Mouse (Mus musculus) limb, embryonic 13.5 days (tissue): Measurements from ENCODE around the gene Prickle4. TPM values are rescaled to one million over a fixed set of nuclear protein-coding genes. Genes with fewer than 3 reads are reported as not detected.

Experiments
- ATAC-seq: fragments of 200-750 bp; cut with Nextera tagmentation; 2 replicates; pipeline ENCODE4 v1.8.0; 2017; ENCODE audit warnings: low read depth, moderate number of reproducible peaks, moderate TSS enrichment; ENCODE audit not compliant: low FRiP score
- H3K27ac ChIP-seq: fragments of 300-500 bp; sonication (generic); 2 replicates; pipeline ENCODE4 v1.5.1; 2015; ENCODE audit warnings: inconsistent platforms, mild to moderate bottlenecking, moderate library complexity
- H3K27me3 ChIP-seq: fragments of 300-500 bp; sonication (generic); 2 replicates; pipeline ENCODE4 v1.6.1; 2015; ENCODE audit warnings: mild to moderate bottlenecking, inconsistent platforms
- H3K36me3 ChIP-seq: fragments of 300-500 bp; sonication (generic); 2 replicates; pipeline ENCODE4 v1.6.1; 2015; ENCODE audit warnings: inconsistent platforms, mild to moderate bottlenecking, moderate library complexity
- H3K4me1 ChIP-seq: fragments of 300-500 bp; sonication (generic); 2 replicates; pipeline ENCODE4 v1.6.1; 2015; ENCODE audit warnings: inconsistent platforms
- H3K4me2 ChIP-seq: fragments of 300-500 bp; sonication (generic); replicated peaks from 2 replicates; pipeline ENCODE4 v1.6.1; 2015; ENCODE audit warnings: inconsistent platforms, mild to moderate bottlenecking, moderate library complexity
- H3K4me3 ChIP-seq: fragments of 300-500 bp; sonication (generic); 2 replicates; pipeline ENCODE4 v1.5.1; 2015; ENCODE audit warnings: moderate library complexity, mild to moderate bottlenecking, inconsistent platforms
- H3K9ac ChIP-seq: fragments of 300-500 bp; sonication (generic); 2 replicates; pipeline ENCODE4 v1.6.1; 2015; ENCODE audit warnings: mild to moderate bottlenecking, inconsistent platforms
- H3K9me3 ChIP-seq: fragments of 300-500 bp; sonication (generic); 2 replicates; pipeline ENCODE4 v1.6.1; 2016; ENCODE audit warnings: inconsistent platforms
- WGBS: fragments of 180-500 bp; shearing (Covaris S2); methylation state at CpG from one replicate; pipeline ENCODE4 v1.1.7; 2015; 5-methylcytosine and 5-hydroxymethylcytosine counted together
- polyA plus RNA-seq: library from polyadenylated mRNA; unstranded; fragments of >200 nt; fragmentation: Nextera tagmentation; extraction: Ambion mirVana; gene quantifications from 2 replicates; pipeline ENCODE4 v1.2.1, GENCODE M21; 2015

Prickle4 gene
- polyA plus RNA-seq = 0.42 and 0.91 TPM in 2 replicates

DNA sequence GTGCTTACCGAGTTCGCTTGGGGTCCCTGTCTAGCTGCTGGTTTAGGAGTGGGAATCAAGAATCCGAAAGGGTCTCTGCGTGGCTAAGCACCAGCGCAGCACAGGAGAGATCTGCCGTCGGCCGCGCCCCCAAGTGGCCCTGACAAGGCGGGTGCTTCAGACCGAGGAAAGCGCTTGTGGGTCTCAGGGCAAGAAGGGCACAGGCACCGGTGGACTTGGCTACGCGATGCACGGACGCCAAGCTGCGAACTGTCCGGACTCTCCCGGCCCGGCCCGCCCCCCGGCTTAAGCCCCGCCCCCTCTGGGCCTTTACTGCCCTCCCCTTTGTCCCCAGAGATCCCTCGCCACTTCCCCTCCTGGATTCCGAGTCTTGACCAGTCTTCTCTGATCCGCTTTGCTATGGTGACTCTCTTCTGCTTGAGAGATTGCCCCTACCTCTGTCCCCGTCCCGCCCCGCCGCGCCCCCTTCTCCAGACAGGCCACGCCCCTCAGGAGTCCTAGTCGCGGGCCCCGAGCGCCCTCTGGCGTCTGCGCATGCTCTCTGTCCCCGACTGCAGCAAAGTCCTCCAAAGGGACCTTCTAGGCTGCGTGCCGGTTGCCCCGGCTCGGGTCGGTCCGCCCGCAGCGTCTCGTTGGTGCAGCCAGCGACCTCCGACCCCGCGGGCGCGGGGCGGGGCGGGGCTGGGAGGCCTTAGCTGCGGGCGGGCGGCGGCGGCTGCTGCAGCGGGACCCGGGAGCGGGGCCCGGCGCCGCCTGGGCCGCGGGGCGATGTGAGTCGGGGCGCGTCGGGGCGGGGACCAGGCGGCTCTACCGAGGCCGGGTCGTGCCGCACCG, at the start of gene Prickle4:
Gene Prickle4 (minus strand): TSS at position 234 of the 834 bp plus-strand sequence.
- no peaks in the 10 kb centered on the region for H3K9me3 ChIP-seq
- peaks cover 22% of the 10 kb centered on the region for H3K4me1 ChIP-seq
- H3K4me2 ChIP-seq = peak within 1 kb of the TSS; percentile 70
- peak within 1 kb of the TSS; percentile 86 for H3K9ac ChIP-seq
- H3K36me3 ChIP-seq = peaks cover 22% of the 10 kb centered on the region
- ATAC-seq = peak; percentile 95
- 0 out of 2 replicates have a peak, but pooled peaks cover 9% of the 10 kb centered on the region for H3K27me3 ChIP-seq
- H3K4me3 ChIP-seq = peak within 1 kb of the TSS; percentile 79
- WGBS = under 1% methylated on average over 80 of the region's 82 CpGs
- peak within 1 kb of the TSS; percentile 34; the same call in 1 of the 2 replicates for H3K27ac ChIP-seq

DNA sequence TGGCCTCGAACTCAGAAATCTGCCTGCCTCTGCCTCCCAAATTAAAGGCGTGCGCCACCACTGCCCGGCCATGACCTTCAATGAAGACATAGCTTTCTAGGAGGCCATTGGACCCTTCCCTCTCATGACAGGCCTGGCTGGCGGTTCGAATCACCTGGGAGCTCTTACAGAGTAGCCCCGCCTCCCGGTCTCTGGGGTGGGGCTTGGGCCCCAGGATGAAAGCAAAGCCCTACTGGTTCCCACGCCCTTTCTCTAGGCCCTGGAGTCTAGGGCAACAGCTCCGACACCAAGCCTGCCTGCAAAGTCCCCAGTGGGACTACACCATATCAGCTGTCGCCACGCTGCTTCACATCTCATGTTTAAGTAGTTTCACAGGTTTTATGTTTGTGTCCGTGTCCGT, 49.5 kb upstream of the Prickle4 start:
- WGBS = 93% methylated on average over 14 of the region's 14 CpGs
- H3K9me3 ChIP-seq = no peaks in the 10 kb centered on the region
- ATAC-seq = no peak
- no peak overlapping the region for H3K27ac ChIP-seq
- peaks cover 19% of the 10 kb centered on the region for H3K4me1 ChIP-seq
- peaks cover 8% of the 10 kb centered on the region; the same call in 1 of the 2 replicates for H3K27me3 ChIP-seq
- H3K9ac ChIP-seq = no peak overlapping the region
- H3K4me2 ChIP-seq = no peak overlapping the region
- H3K36me3 ChIP-seq = no peaks in the 10 kb centered on the region
- H3K4me3 ChIP-seq = no peak overlapping the region

DNA sequence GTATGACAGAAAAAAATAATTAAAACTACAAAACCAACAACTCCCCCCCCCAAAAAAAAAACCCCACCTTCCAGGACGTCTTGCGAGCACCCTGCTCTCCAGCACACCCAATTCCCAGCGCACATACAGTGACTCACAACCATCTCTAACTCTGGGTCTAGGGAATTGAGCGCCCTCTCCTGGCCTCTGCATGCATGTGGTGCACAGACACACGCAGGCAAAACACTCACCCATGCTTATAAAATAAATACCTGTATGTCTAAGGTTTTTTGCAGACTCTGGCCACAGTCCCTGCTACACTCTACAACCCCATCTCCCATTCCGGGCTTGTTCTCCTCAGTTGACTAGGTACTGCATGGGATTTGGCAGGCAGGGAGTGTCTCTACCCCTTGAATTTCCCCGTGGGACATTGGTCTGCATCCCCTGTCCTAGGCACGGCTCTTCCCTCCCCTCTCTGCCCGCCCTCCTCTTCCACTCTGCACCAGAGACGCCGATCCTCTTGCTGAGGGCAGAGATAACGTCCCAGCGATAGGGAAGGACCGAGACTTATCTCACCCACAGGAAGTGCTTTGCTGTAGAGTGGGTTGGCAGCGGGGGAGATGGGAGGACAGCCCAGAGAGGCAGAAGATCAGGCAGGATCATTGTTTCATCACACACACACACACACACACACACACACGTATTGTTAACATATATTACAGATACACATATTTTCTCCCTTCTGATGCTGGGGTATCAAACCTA, 48.6 kb upstream of the Prickle4 start:
- Histone ChIP-seq H3K27me3 (peaks cover 8% of the 10 kb centered on the region; the same call in 1 of the 2 replicates), H3K27ac (no peak overlapping the region), H3K4me3 (no peak overlapping the region), H3K9me3 (no peaks in the 10 kb centered on the region), H3K9ac (no peak overlapping the region), H3K4me2 (no peak overlapping the region), H3K4me1 (peaks cover 21% of the 10 kb centered on the region), H3K36me3 (no peaks in the 10 kb centered on the region)
- 45% methylated on average over 16 of the region's 16 CpGs for WGBS
- no peak for ATAC-seq

DNA sequence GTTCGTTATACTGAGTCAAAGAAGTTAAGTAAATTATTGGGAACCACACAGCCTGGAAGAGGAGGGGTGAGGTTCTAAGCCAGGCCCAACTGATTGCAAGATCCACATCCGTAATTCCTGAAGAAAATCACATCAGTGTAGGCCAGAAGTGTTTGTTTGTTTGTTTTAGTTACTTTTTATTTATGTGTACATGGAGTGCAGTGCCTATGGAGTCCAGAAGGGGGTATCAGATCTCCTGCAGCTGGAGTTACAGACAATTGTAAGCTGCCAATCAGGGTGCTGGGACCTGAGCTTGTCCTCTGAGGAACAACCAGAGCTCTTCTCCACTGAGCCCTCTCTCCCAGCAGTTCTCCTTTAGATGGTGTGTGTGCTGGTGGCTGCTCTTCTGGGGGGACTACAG, 45.6 kb upstream of the Prickle4 start:
- no peak for ATAC-seq
- H3K4me2 ChIP-seq = no peak overlapping the region

DNA sequence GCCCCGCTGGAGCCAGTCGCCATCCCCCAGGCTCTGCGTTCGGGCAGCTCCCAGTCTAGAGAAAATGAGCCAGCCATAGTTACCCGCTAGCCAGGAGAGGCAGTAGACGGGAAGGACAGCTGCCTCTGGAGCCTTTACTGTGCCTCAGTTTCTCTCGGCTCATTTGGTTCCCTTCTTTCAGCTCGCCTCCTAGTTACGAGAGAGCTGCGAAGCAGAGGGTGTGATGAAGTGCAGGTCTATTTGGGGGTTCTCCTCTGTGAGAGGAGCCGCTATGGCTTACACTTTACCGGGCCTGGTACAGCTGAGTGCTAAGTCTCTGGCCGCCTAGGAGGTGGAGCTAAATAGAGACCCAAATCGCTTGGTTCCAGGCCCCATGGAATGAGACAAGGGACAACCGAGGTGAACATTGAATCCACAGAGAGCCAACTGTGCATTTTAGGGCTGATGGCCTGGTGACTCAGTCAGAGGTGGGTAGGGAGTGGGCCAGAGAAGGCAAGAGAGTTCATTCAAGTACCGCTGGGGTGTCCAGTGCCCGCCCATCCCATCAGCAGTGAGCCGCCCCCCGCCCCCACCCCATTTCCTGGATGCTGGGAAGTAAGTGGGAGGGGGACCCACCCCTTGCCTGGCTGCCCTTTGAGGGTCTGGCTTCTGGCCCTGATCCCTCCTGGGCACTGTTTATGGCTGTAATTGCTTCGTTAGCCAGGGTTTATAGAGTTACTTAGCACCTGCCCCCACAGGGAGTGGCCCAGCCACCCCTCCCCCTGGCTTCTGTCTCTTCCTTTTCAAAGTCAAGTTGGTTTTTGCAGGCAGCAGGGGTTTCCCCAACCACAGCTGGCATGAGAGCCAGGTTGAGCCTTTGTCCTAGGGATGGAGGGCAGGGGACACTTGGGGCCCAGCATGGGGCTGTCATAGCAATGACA, 44.6 kb upstream of the Prickle4 start:
- Histone ChIP-seq H3K9ac (peak overlapping the region; percentile 79), H3K27ac (peak overlapping the region; percentile 80)

More for the DNA sequence above, 45.6 kb upstream of the Prickle4 start:
- Histone ChIP-seq H3K27ac (0 out of 2 replicates have a peak overlapping the region, but pooled peaks have one; percentile 15), H3K27me3 (peaks cover 8% of the 10 kb centered on the region; the same call in 1 of the 2 replicates), H3K4me1 (peaks cover 21% of the 10 kb centered on the region), H3K9me3 (no peaks in the 10 kb centered on the region), H3K36me3 (no peaks in the 10 kb centered on the region), H3K9ac (no peak overlapping the region), H3K4me3 (no peak overlapping the region)
- 55% methylated on average over 2 of the region's 2 CpGs for WGBS

DNA sequence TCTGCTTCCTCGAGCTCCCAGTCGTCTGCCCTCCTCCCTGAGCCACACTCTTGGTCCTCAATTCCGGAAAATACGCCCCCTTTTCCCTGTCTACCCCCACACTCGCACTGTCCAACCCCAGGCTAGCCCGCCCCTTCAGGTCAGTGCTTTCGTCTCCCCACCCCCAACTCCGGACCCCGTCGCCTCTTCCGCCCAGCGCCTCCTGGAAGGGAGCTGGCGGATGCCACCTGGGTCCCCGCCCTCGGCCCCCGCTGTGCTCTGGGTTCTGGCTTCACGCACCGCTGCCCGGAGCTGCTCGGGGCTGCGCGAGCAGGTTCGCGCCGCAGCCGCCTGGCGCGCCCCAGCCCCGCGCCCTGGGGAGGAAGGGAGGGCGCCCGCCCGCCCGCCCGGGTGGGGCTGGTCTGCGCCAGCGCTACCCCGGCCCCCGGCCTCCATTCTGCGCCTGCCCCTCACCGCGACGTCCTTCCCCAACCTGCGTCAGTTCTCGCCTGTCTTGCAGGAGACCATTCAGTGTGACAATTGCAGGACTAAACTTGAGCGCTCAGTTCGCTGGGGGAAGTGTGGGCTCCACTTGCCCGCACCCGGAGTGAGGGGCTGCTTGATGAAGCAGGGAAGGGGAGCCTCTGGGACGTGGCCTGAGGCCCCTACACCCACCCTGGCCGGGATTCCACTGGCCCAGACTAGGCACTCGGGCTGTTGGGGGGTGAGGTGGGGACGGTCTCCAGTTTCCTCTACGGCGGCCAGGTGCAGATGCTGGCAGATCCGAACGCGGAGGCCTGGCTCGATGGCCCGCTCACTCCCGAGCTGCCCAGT, 43.7 kb upstream of the Prickle4 start:
- WGBS = under 1% methylated on average over 52 of the region's 61 CpGs
- Histone ChIP-seq H3K27ac (peak overlapping the region; percentile 80), H3K4me1 (peaks cover 21% of the 10 kb centered on the region), H3K4me2 (peak overlapping the region; percentile 95), H3K36me3 (no peaks in the 10 kb centered on the region), H3K27me3 (peaks cover 8% of the 10 kb centered on the region; the same call in 1 of the 2 replicates), H3K9ac (peak overlapping the region; percentile 79), H3K9me3 (no peaks in the 10 kb centered on the region), H3K4me3 (peak overlapping the region; percentile 82)
- peak; percentile 48 for ATAC-seq

More for the DNA sequence above, 44.6 kb upstream of the Prickle4 start:
- H3K4me2 ChIP-seq = peak overlapping the region; percentile 95
- WGBS = 2% methylated on average over 20 of the region's 20 CpGs
- no peak for ATAC-seq
- peaks cover 21% of the 10 kb centered on the region for H3K4me1 ChIP-seq
- H3K27me3 ChIP-seq = peaks cover 8% of the 10 kb centered on the region; the same call in 1 of the 2 replicates
- peak overlapping the region; percentile 82 for H3K4me3 ChIP-seq
- H3K9me3 ChIP-seq = no peaks in the 10 kb centered on the region
- no peaks in the 10 kb centered on the region for H3K36me3 ChIP-seq

DNA sequence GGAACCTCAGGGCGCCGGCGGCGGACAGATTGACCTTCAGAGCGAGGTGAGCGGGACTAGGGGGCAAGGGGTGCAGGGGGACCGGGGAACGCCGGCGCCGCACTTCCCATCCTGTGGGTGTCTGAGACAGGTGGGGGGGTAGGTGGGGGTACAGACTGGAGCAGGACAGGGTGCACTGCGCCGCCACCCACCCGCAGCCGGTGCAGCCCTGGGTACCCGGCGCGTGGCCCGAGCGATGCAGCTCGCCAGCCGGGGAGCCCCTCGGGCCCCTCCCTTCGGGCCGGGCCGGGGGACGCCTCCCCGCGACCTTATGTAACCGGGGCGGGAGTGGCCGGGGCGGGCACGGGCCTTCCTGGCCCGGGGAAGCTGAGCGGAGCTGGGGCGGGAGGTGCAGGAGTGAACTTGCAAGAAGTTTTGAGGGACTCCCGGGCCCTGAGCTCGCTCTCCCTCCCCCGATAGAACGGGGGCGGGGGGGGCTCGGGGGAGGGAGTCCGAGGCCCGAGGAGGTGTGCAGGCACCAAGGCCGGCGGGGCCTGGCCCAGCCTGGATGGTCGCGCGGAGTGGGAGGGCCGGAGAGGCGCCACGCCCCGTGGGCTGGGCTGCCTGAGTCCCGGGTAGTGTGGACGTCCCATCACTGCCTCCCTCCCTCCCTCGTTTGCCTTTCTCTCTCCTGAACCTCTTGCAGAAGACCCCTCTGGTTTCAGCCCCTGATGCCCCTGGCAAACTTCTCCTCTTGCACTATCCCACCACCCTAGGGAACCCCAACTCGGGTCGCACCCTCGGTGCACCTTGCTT, 42.9 kb upstream of the Prickle4 start:
- H3K9ac ChIP-seq = peak overlapping the region; percentile 79
- peak; percentile 90 for ATAC-seq
- peaks cover 21% of the 10 kb centered on the region for H3K4me1 ChIP-seq
- peak overlapping the region; percentile 95 for H3K4me2 ChIP-seq
- WGBS = under 1% methylated on average over 46 of the region's 60 CpGs
- no peaks in the 10 kb centered on the region for H3K36me3 ChIP-seq
- peaks cover 8% of the 10 kb centered on the region; the same call in 1 of the 2 replicates for H3K27me3 ChIP-seq
- H3K4me3 ChIP-seq = peak overlapping the region; percentile 82
- peak overlapping the region; percentile 80 for H3K27ac ChIP-seq
- H3K9me3 ChIP-seq = no peaks in the 10 kb centered on the region

DNA sequence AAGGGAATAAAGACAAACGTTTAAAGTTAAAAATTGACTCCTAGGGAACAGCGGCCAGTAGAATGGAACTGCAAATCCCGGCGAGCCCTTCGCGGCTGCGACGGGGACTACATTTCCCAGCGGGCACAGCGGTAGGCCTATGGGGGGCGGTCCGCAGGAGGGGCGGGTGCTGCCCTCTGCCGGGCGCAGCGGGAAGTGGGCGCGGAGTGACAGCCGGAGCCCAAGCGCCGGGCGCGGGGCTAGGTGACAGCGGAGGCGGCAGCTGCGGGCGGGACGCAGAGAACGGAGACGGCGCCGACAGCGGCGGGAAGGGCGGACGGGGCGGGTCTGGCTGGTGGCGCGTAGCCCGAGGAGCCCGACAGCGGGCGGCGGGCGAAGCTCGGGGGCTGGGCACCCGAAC, 42.3 kb upstream of the Prickle4 start, which contains the start of gene Tfeb:
Gene Tfeb (plus strand): TSS at position 175 of the 400 bp plus-strand sequence.
- Histone ChIP-seq H3K36me3 (no peaks in the 10 kb centered on the region), H3K27me3 (peaks cover 7% of the 10 kb centered on the region; the same call in 1 of the 2 replicates), H3K9ac (peak within 1 kb of the TSS; percentile 79), H3K27ac (peak within 1 kb of the TSS; percentile 80), H3K4me1 (peaks cover 21% of the 10 kb centered on the region), H3K9me3 (no peaks in the 10 kb centered on the region), H3K4me2 (peak within 1 kb of the TSS; percentile 95), H3K4me3 (peak within 1 kb of the TSS; percentile 82)
- WGBS = under 1% methylated on average over 45 of the region's 47 CpGs
- peak; percentile 72 for ATAC-seq

DNA sequence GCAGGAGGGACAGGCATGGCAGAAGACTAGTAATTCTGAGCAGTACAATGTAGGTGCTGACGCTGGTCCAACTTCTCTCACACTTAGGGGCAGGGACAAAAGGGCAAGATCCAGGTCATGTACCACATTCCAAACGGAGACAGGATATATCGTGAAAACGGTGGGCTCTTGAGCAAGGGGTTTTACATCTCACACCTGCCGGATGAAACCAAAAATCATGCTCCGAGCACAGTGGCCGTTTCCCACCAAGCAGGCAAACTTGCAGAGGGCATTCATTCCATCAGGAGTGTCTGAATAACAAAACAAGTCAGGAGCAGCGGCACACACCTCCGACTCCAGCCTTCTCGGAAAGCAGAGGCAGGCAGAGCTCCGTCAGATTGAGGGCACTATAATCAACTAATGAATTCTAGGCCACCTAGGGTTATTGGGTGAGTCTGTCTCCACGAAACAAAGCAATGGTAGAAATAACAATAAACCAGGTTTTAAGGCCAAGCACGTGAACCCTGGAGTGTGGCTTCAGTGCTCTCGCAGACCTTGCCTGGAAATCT, 41.1 kb upstream of the Prickle4 start:
- no peak for ATAC-seq
- H3K4me3 ChIP-seq = no peak overlapping the region
- H3K9ac ChIP-seq = no peak overlapping the region
- no peak overlapping the region for H3K4me2 ChIP-seq
- WGBS = 71% methylated on average over 14 of the region's 14 CpGs
- no peak overlapping the region for H3K27ac ChIP-seq
- no peaks in the 10 kb centered on the region for H3K9me3 ChIP-seq
- no peaks in the 10 kb centered on the region for H3K36me3 ChIP-seq
- no peaks in the 10 kb centered on the region for H3K27me3 ChIP-seq
- peaks cover 21% of the 10 kb centered on the region for H3K4me1 ChIP-seq
